19 mouse cellular contexts compared by ENCODE assay signal in the genomic region with DNA sequence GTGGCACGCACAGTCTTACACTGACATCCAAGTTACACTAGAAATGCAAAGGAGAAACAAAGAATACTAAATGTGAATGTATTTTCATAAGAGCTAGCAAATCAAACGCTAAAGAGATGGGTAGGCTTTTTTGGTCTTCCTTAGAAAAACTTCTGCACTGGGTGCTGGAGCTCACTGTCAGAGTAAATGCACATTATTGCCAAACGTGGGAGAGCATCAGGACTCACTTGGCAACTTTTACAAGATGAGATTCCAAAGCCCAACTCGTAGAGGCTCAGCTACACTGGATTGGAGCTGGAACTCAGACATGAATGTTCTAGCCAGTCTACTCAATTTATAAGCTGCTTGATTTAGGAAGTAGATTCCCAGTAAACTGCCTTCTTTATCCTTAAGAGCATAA. TPM values are rescaled to one million over a fixed set of nuclear protein-coding genes. Genes with fewer than 3 reads are reported as not detected.
DNase-seq lines count a peak whose midpoint lies in the region; ATAC-seq and TF ChIP-seq lines count a peak whose summit lies in the region.
"Had no signal": no experiment of that assay in that cellular context is flagged by ENCODE, and none has a peak within 500 bp of the region (broad histone marks: within the 10 kb centered on the region; RNA-seq: fewer than 3 reads in every experiment).

No protein-coding gene starts in this region.

- H3K9ac ChIP-seq in heart, embryonic 11.5 days (ENCODE audit: low read depth, low read length) = no peak overlapping the region
- H3K9ac ChIP-seq: embryonic facial prominence, embryonic 12.5 days; forebrain, embryonic 12.5 days had no signal

- peaks cover 5% of the 10 kb centered on the region; the same call in 1 of the 2 replicates for H3K36me3 ChIP-seq in heart, embryonic 11.5 days (ENCODE audit: control insufficient read depth, insufficient read depth, low read length)

- no peak overlapping the region for H3K4me2 ChIP-seq in heart, embryonic 11.5 days
- H3K4me2 ChIP-seq: embryonic facial prominence, embryonic 12.5 days; forebrain, embryonic 12.5 days had no signal

- 0 out of 2 replicates have a peak overlapping the region, but pooled peaks have one; percentile 15 for H3K27ac ChIP-seq in layer of hippocampus, adult 2 months
- no peak overlapping the region for H3K27ac ChIP-seq in heart, embryonic 11.5 days (ENCODE audit: low read depth, low read length)
- H3K27ac ChIP-seq: embryonic facial prominence, embryonic 10.5 days; embryonic facial prominence, embryonic 12.5 days; forebrain, embryonic 10.5 days; forebrain, embryonic 12.5 days had no signal

- no peak overlapping the region for H3K4me3 ChIP-seq in layer of hippocampus, adult 2 months
- no peak overlapping the region for H3K4me3 ChIP-seq in heart, embryonic 11.5 days (ENCODE audit: low read depth, low read length)
- H3K4me3 ChIP-seq: embryonic facial prominence, embryonic 10.5 days; embryonic facial prominence, embryonic 12.5 days; erythroblast, embryonic 14.5 days; forebrain, embryonic 10.5 days; forebrain, embryonic 12.5 days had no signal

- H3K27me3 ChIP-seq in heart, embryonic 11.5 days (ENCODE audit: control insufficient read depth, insufficient read depth, low read length) = no peaks in the 10 kb centered on the region
- H3K27me3 ChIP-seq: embryonic facial prominence, embryonic 12.5 days; forebrain, embryonic 12.5 days had no signal

- TF ChIP-seq CTCF in layer of hippocampus, adult 2 months (conservative IDR thresholded peaks at IDR 0.05) = no peak

- H3K4me1 ChIP-seq in heart, embryonic 11.5 days (ENCODE audit: control insufficient read depth, insufficient read depth, low read length) = no peaks in the 10 kb centered on the region
- H3K4me1 ChIP-seq: embryonic facial prominence, embryonic 10.5 days; embryonic facial prominence, embryonic 12.5 days; forebrain, embryonic 10.5 days; forebrain, embryonic 12.5 days had no signal

- peak in 1 of 2 experiments; percentile 5 for DNase-seq in layer of hippocampus, adult 2 months (ENCODE audit: low spot score in 2 of 2)
- no peak for DNase-seq in layer of hippocampus, adult 9-11 months
- peak; percentile 9 for DNase-seq in right cerebral cortex, adult 18-20 months
- DNase-seq in right cerebral cortex, postnatal 4 days = no peak
- DNase-seq in kidney, postnatal 14 days = no peak
- DNase-seq: adrenal gland, adult 2 months; adrenal gland, postnatal 10 days; adrenal gland, postnatal 25 days; cerebellum, adult 11-12 months; cerebellum, adult 2 months had no signal

- 81% methylated on average over 4 of the region's 4 CpGs for WGBS in heart, embryonic 11.5 days (ENCODE audit: insufficient replicate concordance)

- 0 out of 2 replicates have a peak, but pooled peaks have one; percentile 32 for ATAC-seq in erythroblast, adult 5-6 weeks (replicated peaks; ENCODE audit: low FRiP score, poor library complexity, severe bottlenecking)
- ATAC-seq in heart, embryonic 11.5 days (replicated peaks; ENCODE audit: insufficient number of reproducible peaks, low FRiP score, low TSS enrichment) = no peak
- ATAC-seq: forebrain, embryonic 14.5 days; forebrain, embryonic 16.5 days had no signal

- H3K9me3 ChIP-seq in heart, embryonic 11.5 days (replicated peaks; ENCODE audit: control insufficient read depth, low read length) = no peaks in the 10 kb centered on the region
- H3K9me3 ChIP-seq: embryonic facial prominence, embryonic 10.5 days; embryonic facial prominence, embryonic 12.5 days; forebrain, embryonic 10.5 days; forebrain, embryonic 12.5 days had no signal

RNA-seq across cellular contexts. Expression of a gene that starts 16.8 kb away (rescaled TPM):
- 10 to 100 TPM; 46.3 to 49.2 TPM for total RNA-seq in layer of hippocampus, adult 2 months (2021)
- 34.9 and 56.7 TPM in 2 replicates for total RNA-seq in erythroblast, adult 5-6 weeks (2015; ENCODE audit: low replicate concordance)
- total RNA-seq in erythroblast, adult 5-6 weeks (2017; ENCODE audit: low replicate concordance) = 33.9 and 51.3 TPM in 2 replicates
- 55.7 and 63.1 TPM in 2 replicates for polyA plus RNA-seq in heart, embryonic 11.5 days (2014; fragmentation: Nextera tagmentation; extraction: Ambion mirVana)

RNA-seq across cellular contexts. Expression of a gene that starts 16.8 kb away (rescaled TPM):
- 10 to 100 TPM; 23.5 to 26.0 TPM for total RNA-seq in layer of hippocampus, adult 2 months (2021)
- 3.1 and 9.2 TPM in 2 replicates for total RNA-seq in erythroblast, adult 5-6 weeks (2015; ENCODE audit: low replicate concordance)
- 6.4 and 7.8 TPM in 2 replicates for total RNA-seq in erythroblast, adult 5-6 weeks (2017; ENCODE audit: low replicate concordance)
- polyA plus RNA-seq in heart, embryonic 11.5 days (2014; fragmentation: Nextera tagmentation; extraction: Ambion mirVana) = 15.5 TPM in 2 replicates
